Mouse (Mus musculus) CH12.LX (cell line): ENCODE measurements at regions not wholly inside any gene's neighbourhood (a gene's known extent, or its start where the extent isn't known, plus 50 kb on each side); places are given as distances from the start of the nearest gene placed in this dataset.

Experiments
- DNase-seq: peaks from one replicate; pipeline ENCODE4 v3.0.0-alpha.2; 2013; ENCODE audit errors: extremely low read depth
- H3K27ac ChIP-seq: 2 replicates; pipeline ENCODE4 v1.5.1; 2012; ENCODE audit warnings: low read depth, mild to moderate bottlenecking, control low read depth, moderate library complexity; ENCODE audit not compliant: insufficient read depth
- H3K27me3 ChIP-seq: replicated peaks from 2 replicates; pipeline ENCODE3; 2012; ENCODE audit warnings: inconsistent platforms
- H3K36me3 ChIP-seq, 2 experiments: replicated peaks in 1 of 2; 2 replicates each; pipeline versions ENCODE3 to v1.6.1; 2012; ENCODE audit warnings: inconsistent platforms in 1 of 2, low read length in 1 of 2, mild to moderate bottlenecking in 1 of 2, mixed read lengths in 1 of 2, moderate library complexity in 1 of 2; ENCODE audit not compliant: control insufficient read depth in 1 of 2, insufficient read depth in 1 of 2
- H3K4me1 ChIP-seq, 2 experiments: 2 replicates each; pipeline ENCODE4 v1.6.1; 2012; ENCODE audit warnings: inconsistent platforms in 1 of 2, moderate library complexity in 1 of 2; ENCODE audit not compliant: insufficient read depth in 2 of 2, control insufficient read depth in 1 of 2
- H3K4me2 ChIP-seq: 2 replicates; pipeline ENCODE4 v1.6.1; 2012; ENCODE audit warnings: low read depth, mild to moderate bottlenecking, control low read depth; ENCODE audit not compliant: poor library complexity, insufficient read depth, severe bottlenecking
- H3K4me3 ChIP-seq, 3 experiments: fragments of 150-350 bp in 1 of 3; sonication (generic) in 1 of 3; replicated peaks in 1 of 3; 2 replicates each; pipeline versions ENCODE3 to v1.5.1; 2011 to 2012; ENCODE audit warnings: low read depth in 2 of 3, low read length in 2 of 3, mild to moderate bottlenecking in 2 of 3, moderate library complexity in 2 of 3, control low read depth in 1 of 3, improper control_type of control experiment in 1 of 3, inconsistent platforms in 1 of 3, mixed read lengths in 1 of 3; ENCODE audit not compliant: poor library complexity in 1 of 3
- H3K79me2 ChIP-seq: replicated peaks from 2 replicates; pipeline ENCODE4 v1.6.1; 2012; ENCODE audit warnings: mild to moderate bottlenecking, moderate library complexity; ENCODE audit not compliant: control insufficient read depth, poor library complexity, insufficient read depth, severe bottlenecking; ENCODE audit errors: extremely low read depth
- H3K9ac ChIP-seq: 2 replicates; pipeline ENCODE4 v1.6.1; 2012; ENCODE audit warnings: low read depth, mild to moderate bottlenecking, control low read depth, moderate library complexity; ENCODE audit not compliant: insufficient read depth
- H3K9me3 ChIP-seq: replicated peaks from 2 replicates; pipeline ENCODE3; 2012; ENCODE audit warnings: low read length, inconsistent platforms, mixed read lengths
- BHLHE40 ChIP-seq: IDR thresholded peaks from 2 replicates; pipeline ENCODE4 v1.6.1; 2011; ENCODE audit warnings: mild to moderate bottlenecking, low read depth, low read length, improper control_type of control experiment
- CHD2 ChIP-seq: IDR thresholded peaks from 2 replicates; pipeline ENCODE4 v1.6.1; 2011; ENCODE audit warnings: low read length, improper control_type of control experiment
- CTCF ChIP-seq, 2 experiments: IDR thresholded peaks in 1 of 2; conservative IDR thresholded peaks in 1 of 2; 2 replicates each; pipeline ENCODE4 v1.5.1; 2011 to 2012; ENCODE audit warnings: low read depth in 2 of 2, low read length in 2 of 2, improper control_type of control experiment in 1 of 2, inconsistent platforms in 1 of 2, mild to moderate bottlenecking in 1 of 2, moderate library complexity in 1 of 2
- IRF4 ChIP-seq: IDR thresholded peaks from 2 replicates; pipeline ENCODE4 v1.6.1; 2014; ENCODE audit warnings: low read depth, mild to moderate bottlenecking, inconsistent platforms, low read length, improper control_type of control experiment
- MAX ChIP-seq: IDR thresholded peaks from 2 replicates; pipeline ENCODE4 v1.6.1; 2011; ENCODE audit warnings: low read length, improper control_type of control experiment
- MAZ ChIP-seq: IDR thresholded peaks from 2 replicates; pipeline ENCODE4 v1.6.1; 2012; ENCODE audit warnings: low read depth, mild to moderate bottlenecking, inconsistent platforms, low read length, improper control_type of control experiment, moderate library complexity
- NRF1 ChIP-seq: IDR thresholded peaks from 2 replicates; pipeline ENCODE4 v1.6.1; 2014; ENCODE audit warnings: low read depth, mild to moderate bottlenecking, inconsistent platforms, low read length, improper control_type of control experiment, moderate library complexity
- UBTF ChIP-seq: IDR thresholded peaks from 2 replicates; pipeline ENCODE4 v1.6.1; 2012; ENCODE audit warnings: low read depth, mild to moderate bottlenecking, inconsistent platforms, low read length, improper control_type of control experiment, moderate library complexity
- USF1 ChIP-seq: IDR thresholded peaks from 2 replicates; pipeline ENCODE4 v1.6.1; 2014; ENCODE audit warnings: low read depth, mild to moderate bottlenecking, inconsistent platforms, low read length, improper control_type of control experiment
- dilution Hi-C: fragments of 300-500 bp; cut with MboI; formaldehyde crosslinking; loops from 2 replicates; pipeline ENCODE4 v1.14.3; 2020; ENCODE audit warnings: low sequenced_read_pairs; ENCODE audit not compliant: extremely low pct_unique_long_range_greater_than_20kb, extremely low pct_ligation_motif_present
- in situ Hi-C: fragments of 300-500 bp; cut with MboI; formaldehyde crosslinking; loops from 3 replicates; pipeline ENCODE4 v1.14.3; 2019; ENCODE audit warnings: low sequenced_read_pairs, low pct_ligation_motif_present, low pct_unique_long_range_greater_than_20kb, mixed read lengths

- H3K9ac ChIP-seq: no peak overlapping the region
- TF ChIP-seq CHD2 (no peak), CTCF (conservative IDR thresholded peaks at IDR 0.05 in 1 of 2, IDR thresholded peaks at IDR 0.05 in 1 of 2; ENCODE audit: low read depth in 2 of 2, low read length in 2 of 2) (peak in 1 of 2 experiments; percentile 14; a peak in 1 of 4 replicates)
- TF ChIP-seq, all 38 proteins: peak for 1
- H3K9me3 ChIP-seq: peaks cover 8% of the 10 kb centered on the region
- no peak for DNase-seq
- H3K4me3 ChIP-seq: no peak overlapping the region
- H3K36me3 ChIP-seq: no peaks in the 10 kb centered on the region
- H3K4me1 ChIP-seq: peaks cover 3 to 15% of the 10 kb centered on the region in 2 experiments; a peak in 3 of 4 replicates
- H3K27ac ChIP-seq: no peak overlapping the region
- no peak overlapping the region for H3K4me2 ChIP-seq
- H3K27me3 ChIP-seq: no peaks in the 10 kb centered on the region
- dilution Hi-C loops (no loop called here), in situ Hi-C loops (no loop called here)
- H3K79me2 ChIP-seq: no peaks in the 10 kb centered on the region
Measured at GRCm38 (mm10) chr7:64041303-64041702, 102.6 kb upstream of the Klf13 start.

- H3K4me3 ChIP-seq: no peak overlapping the region
- peaks cover 8% of the 10 kb centered on the region for H3K9me3 ChIP-seq
- no peak for DNase-seq
- in situ Hi-C loops (no loop called here), dilution Hi-C loops (no loop called here)
- TF ChIP-seq BHLHE40 (no peak), MAZ (no peak), USF1 (no peak), UBTF (no peak)
- H3K4me1 ChIP-seq: peaks cover 3 to 15% of the 10 kb centered on the region in 2 experiments; a peak in 3 of 4 replicates
- H3K27ac ChIP-seq: no peak overlapping the region
- H3K79me2 ChIP-seq: no peaks in the 10 kb centered on the region
- no peaks in the 10 kb centered on the region for H3K36me3 ChIP-seq
- no peak overlapping the region for H3K4me2 ChIP-seq
- H3K9ac ChIP-seq: no peak overlapping the region
- H3K27me3 ChIP-seq: no peaks in the 10 kb centered on the region
Measured at GRCm38 (mm10) chr7:64040026-64040737, 101.5 kb upstream of the Klf13 start.

GRCm38 (mm10) chr7:64037701-64038231 lies 99.1 kb upstream of the Klf13 start:
- Histone ChIP-seq H3K4me2 (peak overlapping the region; percentile 7; the same call in 1 of the 2 replicates), H3K4me3 (no peak overlapping the region), H3K79me2 (no peaks in the 10 kb centered on the region), H3K27ac (no peak overlapping the region), H3K4me1 (peaks cover 3 to 15% of the 10 kb centered on the region in 2 experiments; a peak in 3 of 4 replicates), H3K9me3 (peaks cover 8% of the 10 kb centered on the region), H3K27me3 (no peaks in the 10 kb centered on the region), H3K9ac (no peak overlapping the region), H3K36me3 (no peaks in the 10 kb centered on the region)
- dilution Hi-C loops: no loop called here
- TF ChIP-seq MAX (no peak), IRF4 (peak; percentile 54; the same call in 1 of the 2 replicates), NRF1 (no peak)
- in situ Hi-C loops: no loop called here
- DNase-seq: peak; percentile 23
